Mouse (Mus musculus) frontal cortex, adult 2 months (tissue): ENCODE data around the gene Canx. TPM values are rescaled to one million over a fixed set of nuclear protein-coding genes. Genes with fewer than 3 reads are reported as not detected.
A peak's percentile ranks its signal among the peaks of the same experiment; 100 is the strongest.
"Not testable (repeated sequence)": the region's sequence is repeated elsewhere in the genome, so short reads cannot be mapped to it uniquely, and the experiment has no call there.

Experiments
- DNase-seq, 2 experiments: peaks; one replicate each; pipeline ENCODE4 v3.0.0; 2022; ENCODE audit warnings: low spot score in 1 of 2; ENCODE audit errors: extremely low spot score in 1 of 2
- polyA plus RNA-seq: library from polyadenylated mRNA; depleted of rRNA; stranded (reverse); fragments of >200 nt; gene quantifications from 2 replicates; pipeline ENCODE4 v1.2.3, GENCODE M21; 2012

Gene Canx
- polyA plus RNA-seq, 1 experiment: 369 TPM

- DNase-seq: no peak
These were observed 10.7 kb upstream of the Canx start for GRCm38 (mm10) chr11:50336126-50336525.

- no peak for DNase-seq
These were observed 7.7 kb upstream of the Canx start for GRCm38 (mm10) chr11:50333181-50333580.

- DNase-seq: no peak
These were observed 3.9 kb upstream of the Canx start for GRCm38 (mm10) chr11:50329378-50329777.

- DNase-seq: no peak
These were observed 2.7 kb upstream of the Canx start for GRCm38 (mm10) chr11:50328075-50328625.

GRCm38 (mm10) chr11:50326302-50326966 is 961 bp upstream of the Canx start:
- no peak for DNase-seq

GRCm38 (mm10) chr11:50324751-50325471 is 562 bp downstream of the Canx start:
- peak in 1 of 2 experiments; percentile 17 for DNase-seq

GRCm38 (mm10) chr11:50323843-50324242 is 1.6 kb downstream of the Canx start:
- DNase-seq: no peak

- DNase-seq: no peak
These were observed 3.1 kb downstream of the Canx start for GRCm38 (mm10) chr11:50322345-50322744.

- no peak for DNase-seq
These were observed 4.2 kb downstream of the Canx start for GRCm38 (mm10) chr11:50321239-50321638.

- DNase-seq: not testable (repeated sequence)
These were observed 6.1 kb downstream of the Canx start for GRCm38 (mm10) chr11:50319343-50319742.

GRCm38 (mm10) chr11:50312803-50313202 is 12.7 kb downstream of the Canx start:
- no peak for DNase-seq

GRCm38 (mm10) chr11:50303406-50303805 is 22.1 kb downstream of the Canx start:
- DNase-seq: no peak

GRCm38 (mm10) chr11:50292190-50292855 is 33.1 kb downstream of the Canx start, which contains the start of gene Maml1:
Maml1 (minus strand) TSS chr11:50292311.
- DNase-seq: peak; percentile 95 to 99

- DNase-seq: peak in 1 of 2 experiments; percentile 44
These were observed 33.9 kb downstream of the Canx start for GRCm38 (mm10) chr11:50291321-50292165.

GRCm38 (mm10) chr11:50290486-50291225 is 34.8 kb downstream of the Canx start:
- DNase-seq: no peak

- DNase-seq: no peak
These were observed 39.0 kb downstream of the Canx start for GRCm38 (mm10) chr11:50286428-50286827.

GRCm38 (mm10) chr11:50285696-50286095 is 39.8 kb downstream of the Canx start:
- no peak for DNase-seq

- DNase-seq: no peak
These were observed 40.2 kb downstream of the Canx start for GRCm38 (mm10) chr11:50285263-50285662.

GRCm38 (mm10) chr11:50280053-50280452 is 45.4 kb downstream of the Canx start:
- no peak for DNase-seq

GRCm38 (mm10) chr11:50279005-50279404 is 46.5 kb downstream of the Canx start:
- DNase-seq: no peak
